Mouse (Mus musculus): Measurements from ENCODE around the gene Chd5.

Gene Chd5

DNA sequence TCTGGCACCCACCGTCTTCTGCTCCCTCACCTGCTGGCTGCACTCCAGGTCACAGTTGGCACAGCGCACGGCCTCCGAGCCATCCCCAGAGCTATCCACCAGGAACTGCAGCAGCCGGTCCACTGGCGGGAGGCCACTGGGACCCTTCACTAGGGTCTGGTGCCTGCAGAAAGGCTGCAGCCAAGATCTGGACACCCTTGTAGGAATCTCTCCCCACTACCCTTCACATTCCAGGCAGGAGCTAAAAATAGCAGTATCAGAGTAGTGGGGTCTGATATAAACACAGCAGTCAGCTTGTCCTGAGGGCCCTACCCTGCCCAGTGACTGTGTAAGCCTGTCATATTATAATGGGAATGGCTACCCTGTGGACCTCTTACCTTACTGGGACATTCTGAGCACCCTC lies 20.8 kb upstream of the Chd5 start:
- no peak for DNase-seq (ENCODE audit: low spot score in 2 of 2)

DNA sequence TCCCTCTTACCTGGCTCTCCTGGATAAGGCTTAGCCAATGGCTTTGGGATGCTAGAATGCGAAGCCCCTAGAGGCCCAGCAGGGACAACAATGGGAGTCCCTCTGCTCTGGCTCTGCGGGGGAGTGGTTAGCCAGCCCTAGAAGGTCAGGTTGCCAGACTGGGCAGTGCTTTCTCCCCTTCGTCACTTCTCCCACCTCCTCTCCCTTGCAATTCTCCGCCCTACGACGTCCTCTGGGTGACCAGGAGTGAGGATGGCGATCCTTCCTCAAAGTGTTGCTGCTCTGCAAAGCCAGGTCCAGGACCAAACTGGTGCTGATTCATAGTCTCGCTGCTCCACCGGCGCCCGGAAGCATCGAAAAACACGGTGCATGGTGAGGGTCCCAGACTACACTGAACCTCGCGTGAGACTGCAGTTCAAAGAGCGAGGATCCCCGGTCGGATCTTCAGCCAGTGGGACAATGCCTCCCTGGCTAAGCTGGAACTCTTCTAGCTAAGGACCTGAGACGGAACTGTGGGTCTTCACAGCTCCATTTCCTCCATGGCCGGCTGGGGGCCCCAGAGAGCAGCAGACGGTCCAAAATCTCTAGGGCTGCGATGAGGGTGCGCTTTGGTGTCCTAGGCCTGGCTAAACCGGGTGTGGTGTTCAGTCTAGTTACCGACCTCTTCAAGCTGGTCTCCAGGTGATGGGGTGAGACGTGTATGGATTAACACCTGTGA lies 19.8 kb upstream of the Chd5 start, which contains the start of gene Rnf207:
Gene Rnf207 (minus strand): TSS at position 477 of the 718 bp plus-strand sequence.
- peak; percentile 38 to 54 for DNase-seq (ENCODE audit: low spot score in 2 of 2)

DNA sequence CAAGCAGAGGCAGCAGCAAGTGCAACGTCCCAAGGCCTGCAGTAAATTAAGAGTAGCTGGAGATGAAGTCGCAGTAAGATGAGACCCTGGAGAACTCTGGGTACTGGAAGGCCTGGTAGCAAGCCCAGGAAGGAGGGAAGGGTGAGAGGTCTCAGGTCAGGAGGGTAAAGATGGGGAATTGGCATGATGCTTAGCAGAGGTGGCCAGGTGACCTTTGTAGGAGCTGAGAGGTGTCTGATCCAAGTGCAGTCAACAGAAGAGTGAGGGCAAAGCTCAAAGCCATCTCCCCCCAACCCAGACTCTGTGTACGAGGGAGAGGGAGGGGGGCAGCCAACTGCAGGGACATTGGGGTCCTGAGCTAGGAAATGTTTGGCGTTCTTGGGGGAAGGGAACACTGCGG lies 17.0 kb upstream of the Chd5 start:
- no peak for DNase-seq (ENCODE audit: low spot score in 2 of 2)

DNA sequence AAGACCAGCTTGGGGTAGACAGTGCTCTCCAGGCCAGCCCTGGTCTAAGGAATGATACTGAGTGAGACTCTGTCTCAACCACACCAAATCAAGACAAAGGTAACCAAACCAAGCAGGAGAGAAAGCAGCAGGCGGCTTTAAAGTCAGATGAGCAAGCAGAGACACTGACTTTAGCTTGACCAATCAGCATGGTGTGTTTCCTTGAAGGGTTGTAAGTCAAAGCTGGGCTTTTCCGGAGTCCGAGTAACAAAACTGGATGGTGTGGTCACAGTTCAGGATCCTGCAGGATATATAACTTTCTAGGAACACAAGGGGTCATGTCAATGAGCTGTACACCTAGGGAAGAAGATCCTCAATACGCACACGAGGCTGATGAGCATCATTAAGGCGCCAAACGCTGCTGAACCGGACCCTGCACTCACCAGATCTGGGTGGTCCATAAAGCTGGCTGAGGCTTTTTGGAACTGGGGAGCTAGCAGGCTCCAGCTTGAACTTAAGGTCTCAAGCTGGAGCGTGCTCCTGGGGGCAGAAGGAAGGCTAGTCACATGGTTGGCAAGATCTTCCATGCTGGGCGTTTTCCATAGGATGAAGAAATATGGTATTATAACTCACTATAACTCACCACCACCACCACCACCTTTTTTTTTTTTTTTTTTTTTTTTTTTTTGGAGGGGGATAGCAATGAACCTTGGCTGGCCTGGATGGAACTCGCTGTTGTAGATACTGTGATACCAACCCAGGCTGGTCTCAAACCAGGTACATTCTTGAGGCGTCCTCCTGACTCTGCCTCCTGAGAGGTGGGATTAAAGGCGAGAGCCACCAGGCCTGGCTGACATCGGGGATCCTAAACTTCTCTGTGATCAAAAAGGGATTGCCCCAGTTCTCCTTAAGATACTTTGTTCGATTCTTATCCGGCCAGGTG lies 13.5 kb upstream of the Chd5 start:
- no peak for DNase-seq (ENCODE audit: low spot score in 2 of 2)

DNA sequence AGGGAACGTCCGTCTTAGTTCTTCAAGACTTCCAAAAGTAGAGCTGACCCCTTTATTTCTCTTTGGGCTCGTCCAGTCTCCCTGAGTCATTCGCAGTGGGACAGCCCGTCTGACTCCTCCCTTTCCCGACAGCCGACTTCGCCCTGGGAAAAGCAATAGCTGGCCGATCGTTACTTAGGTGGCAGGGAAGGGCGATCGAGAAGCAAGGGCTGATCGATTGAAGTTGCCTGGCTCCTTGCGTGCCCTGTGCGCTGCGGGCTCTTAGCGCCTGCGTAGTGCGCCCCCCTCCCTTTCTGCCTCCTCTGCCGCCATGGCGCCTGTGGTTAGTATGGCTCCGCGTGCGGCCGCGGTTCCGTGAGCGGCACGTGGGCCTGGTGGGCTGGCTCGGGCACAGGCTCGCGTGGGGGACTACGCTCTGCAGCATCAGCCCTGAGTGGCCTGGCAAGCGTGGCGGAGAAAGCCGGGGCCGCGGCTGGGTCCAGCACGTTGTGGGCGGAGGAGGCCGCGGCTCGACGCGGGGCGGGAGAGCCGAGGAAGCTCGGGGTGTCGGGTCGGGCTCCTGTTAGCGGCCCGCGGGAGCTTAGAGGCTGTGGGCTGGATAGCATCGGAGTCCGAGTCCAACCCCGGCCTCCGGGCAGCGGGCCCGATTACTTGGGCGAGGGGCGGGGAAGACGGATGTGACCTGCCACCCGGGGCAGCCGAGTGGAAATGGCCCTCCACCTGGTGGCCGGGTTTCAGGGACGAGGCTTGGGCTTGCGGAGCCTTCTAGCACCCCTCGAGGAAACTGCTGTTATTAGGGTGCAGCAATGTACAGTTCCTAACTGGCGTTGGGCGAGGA lies 12.7 kb upstream of the Chd5 start, which contains the start of gene Rpl22:
Gene Rpl22 (plus strand): TSS at position 169 of the 838 bp plus-strand sequence.
- DNase-seq (ENCODE audit: low spot score in 2 of 2) = peak; percentile 84 to 93

DNA sequence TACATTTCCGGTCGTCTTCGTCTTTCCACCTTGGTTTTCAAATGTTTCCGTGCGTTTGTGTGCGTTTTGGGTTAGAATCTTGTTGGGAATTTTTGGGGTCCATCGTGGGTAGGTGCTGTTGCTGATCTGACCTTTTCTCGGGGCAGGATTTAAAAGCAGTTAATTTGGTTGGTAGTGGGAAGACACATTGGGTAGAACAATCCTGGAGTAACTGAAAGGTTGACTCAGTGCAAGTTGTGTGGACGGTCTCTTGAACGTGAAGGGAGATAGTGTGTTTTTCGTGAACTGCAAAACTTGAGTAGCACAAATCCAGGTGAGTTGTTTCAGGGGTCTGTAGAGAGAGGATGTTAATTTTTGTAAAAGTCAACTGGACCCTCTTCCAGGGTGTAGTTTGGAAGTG lies 11.9 kb upstream of the Chd5 start:
- DNase-seq (ENCODE audit: low spot score in 2 of 2) = no peak

DNA sequence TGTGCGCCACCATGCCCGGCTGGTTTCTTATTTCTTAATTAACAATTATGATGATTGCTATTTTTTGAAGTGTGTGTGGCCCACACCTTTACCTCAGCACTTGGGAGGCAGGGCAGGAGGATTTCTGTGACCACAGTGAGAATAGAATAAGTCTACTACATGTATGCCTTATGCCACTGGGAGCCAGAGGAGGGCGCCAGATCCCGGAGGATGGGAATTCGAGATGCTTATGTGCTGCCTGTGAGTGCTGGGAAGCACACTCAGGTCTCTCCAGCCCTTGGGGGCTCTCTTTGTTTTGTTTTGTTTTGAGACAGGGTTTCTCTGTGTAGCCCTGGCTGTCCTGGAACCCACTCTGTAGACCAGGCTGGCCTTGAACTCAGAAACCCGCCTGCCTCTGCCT lies 9.8 kb upstream of the Chd5 start:
- no peak for DNase-seq (ENCODE audit: low spot score in 2 of 2)

DNA sequence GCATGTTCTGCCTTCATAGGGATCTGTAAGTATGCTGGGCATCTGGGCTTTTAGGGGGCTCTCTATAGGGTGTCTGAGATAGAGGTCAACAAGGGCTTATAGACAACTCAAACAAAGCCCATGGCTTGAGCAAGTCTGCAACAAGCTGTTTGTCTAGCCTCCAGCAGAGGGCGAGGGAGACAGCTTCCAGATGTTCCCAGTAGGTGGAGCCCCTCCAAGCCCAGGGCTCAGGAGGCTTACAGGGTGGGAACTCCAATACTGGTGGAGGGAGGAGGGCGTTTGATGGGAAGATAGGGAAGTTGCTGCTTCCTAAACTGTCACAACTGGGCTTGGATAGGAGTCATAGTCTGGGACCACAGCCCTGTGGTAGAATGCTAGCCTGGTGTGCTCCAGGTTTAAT lies 5.5 kb upstream of the Chd5 start:
- peak; percentile 50 to 68 for DNase-seq (ENCODE audit: low spot score in 2 of 2)

DNA sequence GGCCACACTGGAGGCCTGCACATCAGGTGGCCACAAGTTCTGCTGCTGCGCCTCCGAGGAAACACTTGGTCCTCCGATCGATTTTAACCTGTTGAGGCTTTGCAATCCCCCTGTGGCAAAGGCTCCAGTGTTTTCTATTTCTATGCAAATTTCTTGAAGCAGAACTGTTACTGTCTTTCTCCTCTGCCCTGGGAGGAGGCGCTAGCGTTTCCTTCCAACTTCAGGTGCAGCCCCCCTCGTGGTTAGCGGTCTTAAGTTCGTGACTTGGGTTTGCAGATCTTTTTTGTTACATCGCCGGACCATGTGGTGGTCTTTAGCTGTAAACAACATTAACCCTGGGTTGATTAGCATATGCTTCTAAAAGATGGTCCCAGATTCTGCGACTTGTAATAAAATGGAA lies 4.9 kb upstream of the Chd5 start:
- no peak for DNase-seq (ENCODE audit: low spot score in 2 of 2)

DNA sequence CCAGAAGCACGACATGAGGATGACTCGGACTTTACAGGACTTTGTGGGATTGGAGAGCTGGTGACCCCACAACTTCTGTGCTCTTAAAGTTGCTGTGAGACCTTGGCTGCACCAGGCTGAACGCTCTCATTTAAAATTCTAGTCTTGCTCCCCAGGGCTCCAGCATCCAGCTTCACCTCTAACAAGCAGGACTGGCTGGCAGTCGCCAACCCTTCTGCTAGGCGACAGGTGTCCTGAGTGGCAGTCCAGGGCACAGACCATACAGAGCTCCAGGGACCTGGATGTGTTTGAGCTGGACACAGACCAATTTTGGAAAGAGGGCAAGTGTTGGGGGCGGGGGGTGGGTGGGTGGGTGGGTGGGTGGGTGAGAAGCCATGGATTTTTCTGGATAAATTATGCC lies 679 bp upstream of the Chd5 start:
- DNase-seq (ENCODE audit: low spot score in 2 of 2) = no peak

DNA sequence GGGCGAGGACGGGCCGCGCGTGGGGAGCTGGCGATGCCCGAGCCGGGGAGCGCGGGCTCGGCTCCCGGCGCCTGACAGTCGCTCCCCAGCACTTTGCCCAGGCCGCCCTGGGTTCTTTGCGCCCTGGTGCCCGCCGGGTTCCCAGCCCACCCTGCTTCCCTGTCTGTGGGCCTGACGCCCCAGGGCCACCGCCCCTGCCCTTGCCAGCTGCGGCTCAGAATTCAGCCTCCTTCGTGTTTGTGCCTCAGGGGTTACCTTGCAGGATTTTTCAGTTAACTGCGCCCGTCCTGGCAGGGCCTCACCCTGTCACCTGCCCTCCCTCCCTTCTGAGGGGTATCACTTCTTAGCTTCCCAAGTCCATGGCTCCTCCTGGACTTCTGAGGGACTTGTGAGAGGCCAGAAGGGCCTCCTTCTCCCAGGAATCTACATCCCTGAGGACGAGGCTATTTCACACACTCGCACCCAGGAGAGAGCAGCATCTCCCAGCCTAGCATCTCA lies 891 bp downstream of the Chd5 start:
- no peak for DNase-seq (ENCODE audit: low spot score in 2 of 2)

DNA sequence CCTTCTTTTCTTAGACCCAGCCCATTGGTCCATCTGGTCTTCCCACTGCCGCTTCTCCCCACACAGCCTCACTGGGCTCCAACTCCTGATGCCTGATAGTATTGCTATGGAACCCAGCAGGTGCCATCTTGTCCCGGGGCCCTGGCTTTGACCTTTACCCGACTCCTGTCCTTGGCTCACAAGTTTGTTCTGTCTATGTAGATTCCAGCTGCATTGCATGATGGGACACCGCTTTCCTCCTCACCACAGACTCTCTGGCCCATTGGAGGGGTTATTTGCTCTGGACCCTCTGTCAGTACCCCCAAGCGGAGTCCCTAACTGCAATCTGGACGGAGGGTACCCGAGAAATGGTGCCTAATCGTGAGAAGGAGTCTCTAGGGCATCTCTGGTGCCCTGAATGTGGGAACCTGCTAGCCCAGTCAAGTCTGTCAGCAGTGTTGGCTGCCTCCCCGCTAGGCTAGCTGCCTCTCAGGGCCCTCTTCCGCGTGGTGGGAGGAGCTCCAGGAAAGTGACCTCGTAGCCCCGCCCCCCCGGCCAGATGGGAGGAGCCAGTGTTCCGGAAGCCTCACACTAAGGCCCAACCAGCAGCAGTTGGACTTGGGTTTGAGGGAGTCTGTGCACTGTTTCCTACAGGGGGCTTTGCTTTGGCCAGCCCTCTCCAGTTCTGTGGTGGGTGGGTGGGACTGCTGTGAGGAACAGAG lies 2.3 kb downstream of the Chd5 start:
- DNase-seq (ENCODE audit: low spot score in 2 of 2) = no peak

DNA sequence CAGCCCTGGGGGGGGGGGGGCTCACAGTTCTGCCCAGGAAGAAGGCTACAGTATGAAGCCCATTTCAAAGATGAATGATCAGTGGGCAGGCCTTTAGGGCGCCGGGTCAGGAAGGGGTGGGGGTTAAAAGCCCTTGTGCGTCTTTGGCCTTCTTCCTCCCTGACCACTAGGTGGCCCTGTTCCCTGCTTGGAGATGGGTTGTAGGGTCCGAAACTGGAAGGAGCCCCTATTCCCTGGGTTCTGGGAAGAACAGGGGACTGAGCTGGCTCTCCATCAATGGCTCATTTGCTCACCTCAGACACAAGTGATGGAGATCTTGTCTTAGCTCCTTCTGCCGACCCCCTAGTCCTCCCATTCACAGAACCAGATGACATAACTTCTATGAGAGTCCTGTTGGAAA lies 4.8 kb downstream of the Chd5 start:
- no peak for DNase-seq (ENCODE audit: low spot score in 2 of 2)

DNA sequence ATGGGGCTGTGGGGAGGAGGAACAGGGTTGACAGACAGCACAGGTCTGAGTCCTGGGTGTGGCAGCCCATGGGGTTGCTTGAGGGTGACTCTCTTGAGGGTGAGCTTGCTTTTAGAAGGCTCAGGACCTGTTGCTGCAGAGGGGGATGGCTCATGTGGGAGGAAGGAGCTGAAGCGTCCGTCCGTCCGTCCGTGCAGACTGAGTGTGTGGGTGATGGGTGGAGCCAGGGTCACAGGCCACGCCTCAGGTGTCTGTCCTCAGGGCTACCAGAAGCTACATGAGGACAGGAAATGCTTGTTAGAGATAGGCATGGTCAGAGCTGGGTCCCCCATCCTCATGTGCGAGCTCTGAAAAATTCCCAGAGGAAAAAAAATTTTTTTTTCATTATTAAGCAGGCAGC lies 6.2 kb downstream of the Chd5 start:
- no peak for DNase-seq (ENCODE audit: low spot score in 2 of 2)

DNA sequence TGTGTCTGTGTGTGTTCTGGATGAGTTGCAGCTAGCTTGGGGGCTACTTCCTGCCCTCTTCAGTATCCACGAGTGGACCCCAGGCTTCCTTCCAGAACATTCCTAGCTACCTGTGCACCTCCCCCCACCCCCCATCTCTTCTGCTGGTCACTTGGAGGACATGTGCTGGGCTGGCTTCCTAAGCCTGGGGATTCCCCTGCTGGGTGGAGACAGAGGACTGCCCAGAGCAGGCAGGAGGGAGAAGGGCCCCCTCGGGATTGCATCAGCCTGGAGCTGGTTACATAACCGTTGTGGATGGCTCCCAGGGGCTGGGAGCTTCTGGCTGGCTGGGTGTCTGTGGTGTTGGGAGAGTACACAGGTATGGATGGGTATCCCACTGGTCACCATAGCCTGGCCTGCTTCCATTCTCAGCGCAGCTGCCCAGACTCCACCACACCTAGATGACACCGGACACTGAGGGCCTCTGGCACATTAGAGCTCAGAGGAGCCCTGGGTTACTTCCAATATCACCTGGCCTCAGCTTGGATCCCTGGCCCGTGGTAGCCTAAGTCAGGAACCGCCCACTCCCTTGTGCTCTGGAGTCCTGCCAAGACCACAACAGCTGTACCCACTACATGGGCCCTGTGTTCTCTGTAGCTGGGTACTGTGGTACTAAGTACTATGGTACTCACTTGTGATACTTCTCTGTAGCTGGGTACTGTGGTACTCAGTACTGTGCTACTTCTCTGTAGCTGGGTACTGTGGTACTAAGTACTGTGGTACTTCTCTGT lies 6.9 kb downstream of the Chd5 start:
- peak; percentile 50 to 63 for DNase-seq (ENCODE audit: low spot score in 2 of 2)

DNA sequence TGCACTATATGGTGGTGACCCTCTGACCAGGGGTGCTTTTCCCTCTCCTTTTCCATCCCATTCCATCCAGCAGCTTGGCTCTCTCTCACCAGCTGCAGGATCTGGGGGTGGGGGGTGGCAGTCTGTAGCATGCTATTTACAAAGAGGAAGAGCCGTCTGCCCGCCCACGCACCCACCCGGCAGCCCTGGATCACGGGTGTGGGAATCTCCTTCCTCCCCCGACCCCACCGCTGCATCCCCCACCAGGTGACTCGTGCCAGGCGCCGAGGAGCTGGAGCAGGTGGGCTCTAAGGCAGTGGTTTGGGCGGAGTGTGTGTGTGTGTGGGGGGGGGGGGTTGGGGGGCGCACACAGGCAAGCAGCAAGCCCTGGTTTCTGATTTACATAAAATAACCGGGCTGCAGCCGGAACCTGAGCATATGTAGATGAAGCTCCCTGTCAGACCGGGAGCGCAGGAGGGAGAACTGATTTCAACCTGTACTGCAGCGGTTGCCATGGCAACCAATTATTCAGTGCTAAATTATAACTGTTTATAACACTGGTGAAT lies 11.5 kb downstream of the Chd5 start:
- no peak for DNase-seq (ENCODE audit: low spot score in 2 of 2)

DNA sequence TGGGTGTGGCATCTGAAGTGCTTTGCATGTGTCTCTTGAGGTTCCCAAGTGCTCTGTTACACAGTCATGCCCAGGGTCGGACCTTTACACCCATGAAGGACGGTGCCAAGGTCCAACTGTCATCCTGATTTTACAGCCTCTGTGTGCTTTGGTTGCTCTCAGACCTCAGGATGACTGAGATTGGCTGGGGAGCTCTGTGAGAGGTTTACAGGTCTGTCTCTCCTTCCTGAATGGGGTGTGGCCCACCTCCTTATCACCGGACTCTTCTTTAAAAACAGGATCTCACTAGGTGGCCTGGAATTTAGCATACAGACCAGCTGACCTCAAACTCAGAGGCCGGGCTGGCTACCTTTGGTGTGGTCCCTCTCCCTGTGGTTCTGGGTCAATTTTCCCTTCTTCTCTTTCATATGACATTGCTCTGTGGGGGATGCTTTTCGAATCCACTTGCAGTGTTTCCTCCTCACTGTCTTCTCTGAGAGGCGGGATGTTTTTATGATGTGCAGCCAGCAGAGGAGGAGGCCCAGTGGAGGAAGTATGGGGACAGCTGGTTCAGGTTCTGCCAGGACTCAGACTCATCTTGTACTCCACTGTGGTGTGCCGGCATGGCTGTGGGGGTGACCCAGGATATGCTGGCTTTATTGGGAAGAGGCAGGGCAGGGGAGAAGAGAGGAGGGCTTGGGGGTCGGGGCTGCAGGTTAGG lies 12.4 kb downstream of the Chd5 start:
- DNase-seq (ENCODE audit: low spot score in 2 of 2) = no peak

DNA sequence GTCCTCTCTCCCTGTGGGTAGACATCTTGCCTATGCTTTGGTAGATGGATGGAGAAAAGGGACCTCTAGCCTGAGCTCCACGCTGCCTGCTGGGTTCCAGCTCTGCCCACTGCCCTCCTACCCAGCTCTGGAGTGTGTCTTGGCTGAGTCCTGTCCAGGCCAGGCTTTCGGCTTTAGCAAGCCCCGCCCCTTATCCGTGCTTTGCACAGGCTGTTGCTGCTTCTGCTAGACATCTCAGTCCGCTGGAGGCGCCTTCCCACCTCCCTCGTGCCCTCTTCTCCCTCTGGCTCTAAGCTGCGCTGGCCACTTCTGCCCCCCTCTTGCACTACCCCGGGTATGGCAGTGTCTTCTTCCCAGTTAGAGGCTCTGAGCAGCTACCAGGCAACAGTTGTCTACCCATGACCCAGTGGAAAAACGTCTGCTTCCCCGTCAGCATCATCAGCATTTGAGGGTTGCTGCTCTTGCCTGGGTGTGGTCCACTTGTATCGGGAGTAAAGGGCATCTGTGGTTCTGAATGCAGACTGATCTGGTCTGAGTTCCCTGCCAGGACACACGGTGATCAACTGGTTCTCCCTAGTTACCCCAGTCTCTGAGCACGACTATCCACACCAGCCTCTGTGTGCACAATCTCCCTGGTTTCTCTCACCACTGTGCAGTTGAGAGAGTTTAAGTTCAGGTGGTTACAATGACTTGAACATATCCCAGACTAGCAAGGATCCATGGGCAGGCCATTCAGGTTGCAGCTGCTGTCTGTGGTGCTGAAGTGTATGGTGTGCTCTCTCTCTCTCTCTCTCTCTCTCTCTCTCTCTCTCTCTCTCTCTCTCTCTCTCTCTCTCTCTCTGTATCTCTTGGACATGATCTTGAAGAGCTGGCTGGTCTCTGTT lies 13.2 kb downstream of the Chd5 start:
- DNase-seq (ENCODE audit: low spot score in 2 of 2) = no peak
